Mouse (Mus musculus): ENCODE results near the gene Cenpu.
A peak's percentile ranks its signal among the peaks of the same experiment; 100 is the strongest.

The Cenpu gene

DNA sequence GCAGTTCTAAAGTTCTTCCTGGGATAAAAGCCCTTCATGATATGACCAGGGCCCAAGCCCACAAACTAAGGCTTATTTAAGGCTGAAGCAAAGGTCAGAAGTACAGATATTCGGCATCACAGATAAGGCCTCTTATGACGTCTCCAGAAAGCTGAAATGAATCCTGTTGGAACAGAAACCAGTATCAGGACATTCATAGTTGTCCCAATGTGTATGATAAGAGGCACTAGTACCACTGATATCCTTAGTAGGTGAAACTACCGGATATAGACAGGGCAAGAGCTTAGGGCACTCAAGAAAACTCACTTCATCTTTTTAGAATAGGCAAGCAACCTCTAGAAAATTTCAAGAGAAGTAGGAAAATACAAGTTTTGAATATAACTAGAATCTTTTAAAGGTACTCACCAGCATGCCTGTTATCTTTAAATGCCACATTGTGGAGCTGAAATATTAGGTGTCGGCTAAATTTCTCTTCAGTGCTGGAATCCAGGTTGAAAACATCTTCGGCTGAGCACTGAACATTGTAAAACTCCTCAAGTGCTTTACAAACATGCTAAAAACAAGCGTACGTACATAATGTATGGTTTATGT lies 47.6 kb downstream of the Cenpu start:
- DNase-seq (ENCODE audit: low read depth), result no peak

DNA sequence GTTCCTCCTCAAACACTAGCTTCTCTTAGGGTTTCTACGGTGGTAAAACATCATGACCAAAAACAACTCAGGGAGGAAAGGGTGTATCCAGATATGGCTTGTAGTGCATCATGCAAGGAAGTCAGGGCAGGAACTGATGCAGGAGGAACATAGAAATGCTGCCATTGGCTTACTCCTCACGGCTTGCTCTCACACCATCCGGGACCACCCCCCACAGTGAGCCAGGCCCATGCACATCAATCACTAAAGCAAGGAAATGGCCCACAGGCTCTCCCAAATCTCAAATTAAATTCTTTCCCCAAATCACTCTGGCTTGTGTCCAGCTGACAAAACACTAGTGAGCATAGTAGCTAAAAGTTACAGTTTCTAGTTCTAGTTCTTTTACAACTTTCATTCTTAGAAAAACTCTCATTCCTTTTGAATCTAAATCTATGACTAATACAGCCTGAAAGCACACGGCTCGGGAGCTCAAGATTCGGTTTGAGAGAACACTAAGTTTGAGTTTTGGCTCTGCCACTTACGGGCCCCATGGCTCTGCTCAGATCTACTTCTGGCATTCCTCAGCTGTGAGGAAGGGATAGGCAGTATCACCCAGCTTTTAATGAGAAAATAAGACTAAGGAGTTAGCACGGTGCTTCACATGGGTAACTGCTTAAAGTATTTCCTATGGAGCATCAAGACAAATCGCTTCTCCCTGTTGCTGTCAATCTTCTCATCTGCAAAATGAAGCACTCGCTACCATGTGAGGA lies 49.3 kb downstream of the Cenpu start:
- peak; percentile 20 for DNase-seq (ENCODE audit: low read depth)

DNA sequence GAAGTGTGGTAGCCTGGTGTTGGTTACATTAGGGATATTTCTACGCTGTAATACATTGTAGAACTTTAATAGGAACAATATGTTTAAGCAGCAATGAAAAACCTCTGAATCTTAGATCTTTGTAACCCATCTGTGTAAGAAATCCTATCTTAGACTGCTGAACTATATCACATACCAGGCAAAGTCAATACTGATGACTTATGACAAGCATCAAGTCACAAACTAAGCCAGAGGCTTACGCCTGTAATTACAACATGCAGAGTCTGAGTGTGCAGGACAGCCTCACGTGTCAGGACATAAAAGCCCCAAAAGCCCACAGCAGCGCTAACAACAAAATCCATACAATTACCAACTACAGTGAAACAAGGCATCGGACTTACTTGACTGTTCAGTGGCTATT lies 51.8 kb downstream of the Cenpu start:
- DNase-seq (ENCODE audit: low read depth), result no peak

DNA sequence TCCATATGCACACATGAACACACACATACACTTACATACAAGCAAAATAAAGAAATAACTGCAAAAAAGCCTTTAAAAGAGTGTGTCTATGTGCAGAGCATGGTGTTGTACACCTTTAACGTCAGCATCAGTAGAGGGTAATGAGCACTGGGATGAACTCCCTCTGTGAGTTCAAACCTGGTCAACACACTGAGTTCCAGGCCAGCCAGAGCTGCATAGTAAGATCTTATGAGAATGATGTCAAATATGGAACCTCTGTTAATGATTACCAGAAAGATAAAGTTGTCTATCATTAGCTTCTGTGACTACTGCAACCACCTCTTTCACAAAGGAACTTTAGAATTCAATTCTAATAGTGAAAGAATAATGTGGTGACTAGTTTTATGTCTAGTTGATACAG lies 55.1 kb downstream of the Cenpu start:
- DNase-seq (ENCODE audit: low read depth), result no peak

DNA sequence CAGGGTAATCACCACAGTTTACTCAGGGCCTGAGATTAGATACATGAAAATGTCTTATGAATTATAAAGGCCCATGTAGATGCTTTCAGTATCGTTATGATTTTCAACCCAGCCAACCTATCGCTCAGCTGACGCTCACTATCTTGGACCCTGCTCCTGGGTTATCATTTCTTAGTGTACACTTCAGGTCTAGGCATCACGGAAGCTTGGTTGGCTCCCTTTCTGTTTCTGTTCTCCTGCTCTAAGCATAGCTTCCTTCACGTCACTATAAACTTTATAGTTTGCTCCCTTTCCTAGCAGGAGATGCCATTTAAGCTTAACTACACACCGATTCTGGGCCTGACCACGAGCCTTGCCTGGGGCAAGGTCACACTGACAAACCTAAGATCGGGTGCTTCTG lies 59.7 kb downstream of the Cenpu start:
- DNase-seq (ENCODE audit: low read depth), result no peak

DNA sequence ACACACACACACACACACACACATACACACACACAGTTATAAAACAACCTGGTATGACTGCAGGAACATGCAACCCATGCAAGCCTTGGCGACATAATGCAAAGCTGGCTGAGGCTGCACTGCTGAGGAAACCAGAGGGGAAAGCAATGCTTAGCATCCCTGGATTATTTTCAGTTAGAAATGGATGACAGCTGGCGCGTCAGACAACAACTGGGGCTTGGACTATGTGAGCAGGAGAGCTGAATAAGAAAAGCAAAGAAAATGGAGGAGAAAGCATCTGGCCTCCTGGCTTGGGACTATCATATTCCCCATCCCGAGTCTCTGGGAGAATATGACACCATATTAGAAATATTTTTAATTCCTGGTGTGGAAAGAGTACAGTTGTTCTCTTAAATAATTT lies 61.1 kb downstream of the Cenpu start:
- peak; percentile 44 for DNase-seq (ENCODE audit: low read depth)

DNA sequence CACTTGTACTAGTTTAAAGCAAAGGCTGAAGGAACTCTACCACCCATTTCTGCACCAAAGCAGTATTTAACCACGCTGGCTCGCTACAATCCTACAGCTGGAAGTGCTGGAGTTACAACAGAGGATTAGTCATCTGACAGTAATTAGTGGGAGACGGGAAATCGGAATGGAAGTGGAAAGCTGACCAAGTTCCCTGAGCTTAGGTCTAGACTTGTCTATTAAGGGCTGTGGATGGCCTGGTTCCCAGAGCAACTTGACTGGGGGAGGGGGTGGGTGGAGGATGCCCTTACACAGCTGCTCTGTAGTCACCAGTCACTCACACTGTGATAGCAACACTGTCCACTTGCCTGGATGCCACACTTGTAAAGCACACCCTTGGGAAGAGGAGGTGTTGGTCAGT lies 61.5 kb downstream of the Cenpu start:
- peak; percentile 80 for DNase-seq (ENCODE audit: low read depth)

DNA sequence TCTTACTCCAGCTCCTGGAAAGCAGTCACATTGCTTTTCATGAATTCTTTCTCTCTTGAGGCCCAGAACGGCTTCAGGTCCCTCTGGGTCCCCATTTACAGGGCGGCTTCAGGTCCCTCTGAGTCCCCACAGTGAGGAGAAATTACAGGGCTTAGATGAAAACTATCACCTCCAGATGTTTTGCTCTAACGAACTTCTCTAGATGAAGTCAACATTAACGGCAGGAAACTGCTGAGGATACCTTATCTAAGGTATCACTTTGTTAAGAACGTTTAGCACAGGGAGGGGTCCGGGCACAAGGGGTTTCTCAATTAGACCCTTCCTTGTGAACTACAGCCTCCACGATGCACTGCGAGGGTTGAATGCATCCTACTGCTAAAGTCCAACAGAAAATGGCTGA lies 64.1 kb downstream of the Cenpu start:
- no peak for DNase-seq (ENCODE audit: low read depth)

DNA sequence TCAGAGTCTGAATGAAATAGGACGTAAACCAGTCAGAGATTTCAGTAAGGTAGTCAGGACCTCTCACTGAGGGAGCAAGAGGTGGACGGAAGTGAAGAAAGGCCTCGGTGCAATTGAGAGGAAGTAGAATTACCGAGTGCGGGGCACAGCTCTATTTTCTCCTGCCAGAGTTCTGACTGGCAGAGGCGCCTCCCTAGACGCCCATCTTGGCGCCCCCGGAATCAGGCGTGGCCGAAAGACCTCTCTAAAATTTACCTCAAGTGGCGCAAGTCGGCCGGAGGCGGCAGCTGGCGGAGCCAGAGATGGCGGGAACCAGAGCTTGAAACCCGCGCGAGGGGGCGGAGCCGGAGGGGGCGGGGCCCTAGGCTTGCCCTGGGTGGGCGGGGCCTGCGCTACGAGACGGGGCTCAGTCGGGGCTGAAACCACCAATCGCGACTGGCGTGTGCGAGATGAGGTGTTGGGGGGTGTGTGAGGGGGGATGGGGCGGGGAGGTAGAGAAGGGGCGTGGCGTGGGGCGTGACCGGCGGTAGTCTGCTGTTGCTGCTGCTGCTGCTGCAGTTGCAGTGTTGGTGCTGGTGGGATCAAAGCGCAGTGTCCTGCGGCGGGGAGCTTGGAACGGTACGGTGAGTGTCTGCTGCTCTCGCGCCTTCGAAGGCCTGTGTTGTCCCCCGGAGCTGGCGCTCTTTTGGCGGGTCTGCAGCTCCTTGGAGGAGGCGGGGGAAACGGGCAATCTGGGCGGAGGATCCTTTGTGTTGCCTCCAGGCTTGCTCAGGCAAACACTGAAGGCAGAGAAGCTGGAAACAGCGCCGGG lies 65.3 kb downstream of the Cenpu start, which contains the start of the genes Primpol and Casp3:
Primpol (minus strand) TSS at position 334 of the 811 bp plus-strand sequence.
Casp3 (plus strand) TSS at position 413 of the 811 bp plus-strand sequence.
- peak; percentile 98 for DNase-seq (ENCODE audit: low read depth)

DNA sequence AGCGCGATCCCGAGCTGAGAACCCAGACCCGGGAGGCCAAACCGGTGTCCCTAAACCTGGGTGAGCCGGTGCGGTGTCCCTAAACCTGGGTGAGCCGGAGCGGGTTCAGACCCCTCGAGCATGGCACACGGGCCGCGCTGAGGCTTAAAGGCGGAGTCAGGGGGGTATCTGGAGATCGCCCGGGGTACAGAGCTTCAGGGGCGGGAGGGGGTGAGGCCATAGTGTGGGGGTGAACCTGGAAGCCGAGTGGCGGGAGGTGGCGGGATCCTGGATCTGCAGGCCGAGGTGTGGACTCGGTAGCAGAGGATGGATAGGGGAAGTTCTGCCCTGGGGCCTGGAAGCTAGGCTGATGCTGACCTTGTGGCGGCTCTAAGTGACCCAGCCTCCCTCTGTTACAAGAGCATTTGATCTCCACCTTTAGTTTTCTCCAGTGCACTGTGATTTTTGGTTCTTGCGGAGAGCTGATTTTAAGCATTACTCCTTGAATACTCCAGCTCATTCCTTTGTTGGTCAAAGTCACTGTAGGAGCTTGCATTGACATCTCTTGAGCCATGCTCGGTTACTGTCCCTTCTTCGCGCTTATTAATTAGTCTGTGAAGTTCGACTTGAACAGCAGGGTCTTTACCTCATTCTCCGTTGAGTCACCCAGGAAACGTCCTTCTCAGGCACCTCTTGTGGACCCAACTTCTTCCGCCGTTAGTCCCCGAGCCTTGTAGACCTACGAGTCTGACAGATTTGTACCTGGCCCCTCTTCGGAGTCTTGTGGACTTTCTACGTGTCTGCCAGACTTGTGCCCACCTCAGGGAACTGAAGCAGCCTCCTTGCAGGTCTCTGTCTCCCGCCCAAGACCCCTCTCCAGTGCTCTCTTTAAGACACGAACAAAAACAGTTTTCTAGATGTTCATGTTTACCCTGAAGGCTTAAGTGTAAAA lies 66.1 kb downstream of the Cenpu start:
- DNase-seq (ENCODE audit: low read depth), result no peak

DNA sequence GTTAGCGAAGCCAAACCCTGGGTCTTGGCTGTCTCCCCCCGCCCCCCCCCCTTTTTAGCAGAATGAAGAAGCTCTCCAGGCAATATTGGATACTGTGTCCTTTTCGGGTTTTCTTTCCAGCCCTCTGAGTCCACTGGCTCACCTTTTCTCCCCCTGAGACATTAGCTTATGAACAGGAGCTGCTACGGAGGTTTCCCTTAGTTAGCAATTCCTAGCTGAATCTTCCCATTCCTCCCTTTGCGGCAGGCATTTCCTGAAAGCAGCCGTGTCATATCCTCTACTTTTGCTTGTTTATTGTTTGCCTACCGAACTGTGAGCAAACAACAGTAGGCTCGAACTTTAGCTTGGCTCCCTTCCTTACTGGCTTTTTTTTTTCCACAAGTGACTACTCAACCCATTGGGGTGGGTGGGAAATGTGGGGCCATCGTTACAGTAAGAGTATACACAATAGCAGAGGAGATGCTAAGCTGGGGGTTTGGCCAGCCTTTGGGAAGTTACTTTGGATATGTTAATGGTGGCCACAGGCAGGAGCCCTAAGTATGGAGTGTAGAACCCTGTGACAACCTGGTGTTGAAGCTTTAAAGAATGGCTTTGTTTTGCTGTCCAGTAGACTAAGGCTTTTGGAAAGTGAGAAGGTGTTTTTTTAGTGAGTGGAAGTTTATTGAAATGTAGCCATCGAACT lies 67.0 kb downstream of the Cenpu start:
- DNase-seq (ENCODE audit: low read depth), result peak; percentile 25

DNA sequence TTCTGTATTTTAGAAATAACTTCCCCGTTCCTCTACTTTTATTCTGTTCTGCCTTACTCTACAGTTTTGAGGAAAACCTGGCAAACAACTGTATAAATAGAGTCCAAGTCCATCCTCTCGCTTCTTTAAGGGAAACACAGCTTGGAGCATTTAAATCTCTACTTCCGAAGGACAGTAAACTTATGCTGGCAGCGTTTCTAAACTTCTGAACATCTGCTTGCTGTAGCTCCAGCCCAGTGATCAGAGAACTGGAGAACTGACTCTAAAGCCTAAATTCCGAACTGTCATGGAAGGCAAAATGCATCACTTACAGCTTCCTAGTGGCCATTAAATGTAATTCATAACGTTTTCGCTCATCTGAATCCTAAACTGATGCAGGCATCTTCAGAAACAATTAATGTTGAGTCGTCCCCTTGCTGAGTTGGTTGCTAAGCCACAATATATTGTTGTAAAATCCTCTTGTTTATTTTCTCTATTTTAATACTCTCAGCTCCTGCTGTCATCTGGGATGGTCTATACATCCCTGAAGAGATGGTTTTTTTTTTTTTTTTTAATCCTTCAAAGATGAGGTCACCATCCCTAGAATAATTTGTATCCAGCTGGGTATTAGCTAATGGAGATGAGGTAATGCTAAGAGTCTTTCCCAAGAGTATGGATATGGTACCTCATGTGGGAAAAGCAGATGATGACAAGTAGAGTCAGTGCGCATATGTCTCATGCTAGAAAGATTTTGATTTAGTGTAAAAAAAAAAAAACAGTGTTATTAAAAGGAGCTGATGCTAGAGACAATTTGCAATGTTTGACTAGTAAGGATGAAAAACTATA lies 70.8 kb downstream of the Cenpu start:
- no peak for DNase-seq (ENCODE audit: low read depth)

DNA sequence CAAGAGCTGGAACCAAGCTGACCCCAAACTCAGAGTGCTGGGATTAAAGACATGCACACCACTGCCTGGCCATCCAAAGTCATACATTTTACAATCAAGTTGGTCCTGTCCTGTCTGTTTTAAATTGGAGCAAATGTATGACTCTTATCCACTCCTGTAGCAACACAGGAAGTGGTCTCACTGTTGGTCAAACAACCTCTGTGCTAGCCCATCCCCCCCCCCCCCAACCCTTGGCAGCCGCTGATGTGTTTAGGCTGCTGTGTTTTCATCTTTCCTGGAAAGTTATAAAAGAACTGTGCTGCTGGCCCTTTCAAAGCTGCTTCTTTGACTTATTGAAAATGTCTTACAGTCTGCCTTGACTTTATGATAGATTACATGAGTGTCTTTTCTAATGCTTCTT lies 73.3 kb downstream of the Cenpu start:
- DNase-seq (ENCODE audit: low read depth), result peak; percentile 48

DNA sequence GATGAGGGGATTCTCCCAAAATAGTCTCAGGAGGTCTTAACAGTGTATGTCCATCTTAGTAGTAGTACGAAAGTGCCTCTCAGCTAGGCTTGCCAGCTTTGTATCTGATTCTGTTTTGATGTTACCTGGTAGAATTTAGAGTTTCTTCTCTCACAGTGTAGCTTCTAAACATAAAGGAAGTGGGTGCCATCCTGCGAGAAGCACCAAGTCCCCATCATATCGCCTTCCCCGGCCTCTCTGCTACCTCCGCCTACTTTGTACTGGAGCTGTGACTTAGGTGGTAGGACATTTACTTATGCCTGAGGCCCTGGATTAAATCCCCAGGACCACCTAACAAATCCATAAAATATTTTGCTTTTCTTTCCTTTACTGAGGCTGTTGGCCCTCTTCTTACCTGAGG lies 74.8 kb downstream of the Cenpu start:
- DNase-seq (ENCODE audit: low read depth), result no peak

DNA sequence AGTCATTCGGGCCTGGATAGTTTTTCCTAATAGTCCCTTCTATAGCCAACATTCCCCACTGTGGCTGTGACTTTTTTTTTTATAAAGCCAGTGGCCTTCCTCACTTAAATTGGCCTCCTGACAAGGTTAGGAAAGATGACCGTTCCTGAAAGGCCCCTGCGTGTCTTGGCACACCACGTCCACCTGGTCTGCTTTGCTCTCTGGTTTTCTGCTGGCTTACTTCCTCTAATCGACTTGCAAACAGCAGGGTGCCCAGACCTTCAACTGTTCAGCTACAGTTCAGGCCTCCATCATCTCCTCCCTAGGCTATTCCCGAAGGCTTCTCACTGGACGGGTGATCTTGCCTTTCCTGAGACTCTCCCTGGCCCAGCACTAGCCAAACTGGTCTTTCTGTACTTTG lies 76.1 kb downstream of the Cenpu start:
- no peak for DNase-seq (ENCODE audit: low read depth)

DNA sequence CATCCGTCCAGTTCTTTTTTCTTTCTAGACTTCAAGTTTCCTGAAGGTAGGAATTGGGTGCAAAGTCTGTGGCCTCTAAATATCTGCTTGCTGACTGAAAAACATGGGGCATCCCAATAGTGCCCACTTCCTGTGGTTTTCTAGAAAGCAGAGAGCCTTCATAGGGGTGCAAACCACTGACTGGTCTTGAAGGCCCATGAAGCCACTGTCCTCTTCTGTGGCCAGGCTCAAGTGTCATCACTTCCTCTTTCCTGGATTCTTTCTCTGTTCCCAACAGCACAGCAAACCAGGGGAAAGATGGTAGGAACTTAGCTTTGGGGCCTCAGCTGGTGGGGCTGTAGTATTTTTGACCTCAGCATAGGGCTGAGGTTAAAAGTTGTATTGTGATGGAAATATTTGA lies 76.8 kb downstream of the Cenpu start:
- DNase-seq (ENCODE audit: low read depth), result no peak

All from NIH3T3 (cell line).